Mouse (Mus musculus) ES-Bruce4 (cell line): Measurements from ENCODE around the gene Psd4.

Source experiments
- CTCF ChIP-seq: IDR thresholded peaks from one replicate; pipeline ENCODE4 v1.8.1; 2011; ENCODE audit warnings: low read depth, low read length
- POLR2A ChIP-seq: IDR thresholded peaks from one replicate; pipeline ENCODE4 v1.8.1; 2011; ENCODE audit warnings: low read length; ENCODE audit not compliant: insufficient read depth

GRCm38 (mm10) chr2:24413172-24413571 lies 45.8 kb downstream of the Psd4 start:
- TF ChIP-seq POLR2A: no peak
- TF ChIP-seq CTCF: no peak
